Mouse (Mus musculus) heart, adult 11 months (tissue): ENCODE data around the gene Emc4.

Experiments
- DNase-seq: peaks from one replicate; pipeline ENCODE4 v3.0.0; 2022

Gene Emc4

DNA sequence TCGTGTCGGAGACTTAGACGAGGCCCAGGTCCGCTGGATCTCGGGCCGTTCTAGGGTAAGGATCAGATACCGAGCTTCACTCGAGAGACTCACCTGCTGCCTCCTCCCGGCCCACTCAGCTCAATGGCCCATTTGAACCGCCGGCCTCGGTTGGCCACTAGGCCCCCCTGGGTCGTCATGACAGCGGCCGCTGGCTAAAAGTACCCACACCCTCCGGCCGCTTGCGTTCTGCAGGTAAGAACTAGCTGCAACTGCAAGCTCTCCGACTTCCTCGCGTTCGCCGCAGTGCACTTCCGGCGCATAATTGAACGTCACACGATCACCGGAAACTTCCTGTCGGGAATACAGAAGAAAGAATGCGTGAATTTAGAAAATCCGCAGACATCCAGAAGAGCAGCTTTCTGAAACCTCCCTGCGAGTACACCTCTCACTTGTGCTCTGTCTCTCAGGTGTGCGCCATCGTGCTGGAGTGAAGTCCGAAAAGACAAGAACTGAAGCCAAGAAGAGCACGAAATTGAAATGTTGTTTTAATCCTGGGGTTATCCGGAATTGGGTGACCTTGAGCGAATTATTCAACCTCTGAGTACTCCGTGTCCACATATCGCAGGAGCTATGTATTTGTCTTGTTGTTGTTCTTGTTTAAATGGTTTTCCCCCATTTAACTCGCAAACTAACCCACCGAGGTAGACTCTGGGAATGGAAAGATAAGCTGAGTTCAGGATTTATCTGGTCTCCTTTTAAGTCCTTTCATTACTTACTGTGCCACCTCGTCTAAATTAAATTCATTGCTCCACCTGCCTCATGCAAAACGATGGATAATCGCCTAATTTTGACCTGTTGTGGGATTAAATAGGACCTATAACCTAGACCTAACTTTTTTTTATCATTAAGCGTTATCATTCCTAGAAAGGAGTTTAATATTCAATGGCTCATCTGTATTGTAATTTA lies at the start of gene Emc4:
TSS of gene Emc4 (minus strand) at position 302 of the 948 bp plus-strand sequence.
- peak; percentile 98 for DNase-seq

DNA sequence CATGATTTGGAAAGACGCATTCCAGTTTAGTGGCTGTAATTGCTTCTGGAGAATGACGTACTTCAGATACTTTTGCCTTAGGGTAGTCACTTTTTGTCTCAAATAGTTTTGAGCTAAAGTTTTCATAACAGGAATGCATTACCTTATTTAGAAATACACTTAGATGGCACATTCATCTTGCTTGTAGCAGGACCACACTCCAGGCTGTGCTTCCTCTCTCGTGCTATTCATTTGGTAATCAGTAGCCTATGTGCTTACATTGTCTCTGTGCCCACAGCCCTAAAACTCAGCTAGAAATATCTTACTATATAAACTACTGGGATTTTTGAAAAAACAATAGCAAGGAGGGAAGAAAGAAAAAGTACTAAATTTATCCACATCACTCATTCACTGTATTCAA lies 39.2 kb upstream of the Emc4 start:
- DNase-seq: peak; percentile 7

DNA sequence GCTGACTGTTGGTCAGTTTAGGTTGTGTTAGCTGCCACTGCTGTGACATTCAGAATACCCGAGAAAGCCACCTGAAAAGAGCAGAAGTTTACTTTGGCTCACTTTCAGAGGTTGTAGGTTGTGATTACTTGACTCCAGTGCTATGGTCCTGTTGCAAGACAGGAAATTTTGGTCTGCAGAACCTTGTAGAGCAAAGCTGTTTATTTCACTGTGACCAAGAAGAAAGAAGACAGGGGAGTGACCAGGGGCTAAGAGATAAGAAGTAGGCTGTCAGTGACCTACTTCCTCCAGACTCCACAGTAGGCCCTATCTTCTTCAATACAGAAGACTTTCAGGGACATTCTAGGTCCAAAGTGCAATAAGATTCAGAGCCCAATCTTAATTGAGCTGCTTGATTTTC lies 28.8 kb upstream of the Emc4 start:
- peak; percentile 61 for DNase-seq

DNA sequence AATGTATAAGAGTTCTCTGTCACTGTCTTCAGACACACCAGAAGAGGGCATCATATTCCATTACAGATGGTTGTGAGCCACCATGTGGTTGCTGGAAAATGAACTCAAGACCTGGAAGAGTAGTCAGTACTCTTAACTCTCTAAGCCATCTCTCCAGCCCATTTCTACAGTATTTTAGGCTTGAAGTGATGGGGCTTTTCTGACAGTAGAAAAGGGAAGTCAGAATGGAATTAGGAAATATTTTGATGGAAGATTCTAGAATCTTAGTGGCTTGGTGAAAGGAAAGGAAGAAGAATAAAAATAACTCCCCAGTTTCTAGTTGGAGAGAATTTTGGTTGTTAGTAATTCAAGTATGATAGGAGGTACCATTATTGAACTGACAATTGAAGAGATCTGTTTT lies 26.1 kb upstream of the Emc4 start:
- DNase-seq: no peak

DNA sequence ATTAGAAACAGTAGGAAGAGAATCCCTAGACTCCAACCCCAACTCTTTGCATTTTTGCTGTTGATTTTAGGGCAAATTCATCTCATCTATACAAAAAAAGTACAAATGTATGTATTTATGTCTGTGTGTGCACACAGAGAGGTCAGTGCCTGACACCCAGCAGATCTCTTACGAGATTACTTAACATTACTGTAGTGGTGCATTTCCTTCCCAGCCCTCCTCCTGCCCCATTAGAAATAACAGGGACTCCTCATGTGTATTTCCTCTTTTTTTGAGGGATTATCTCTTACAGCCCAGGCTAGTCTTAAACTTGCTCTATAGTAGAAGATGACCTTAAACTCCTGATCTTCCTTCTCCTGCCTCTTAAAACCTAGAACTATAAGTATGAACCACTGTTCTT lies 24.9 kb upstream of the Emc4 start:
- DNase-seq: peak; percentile 25

DNA sequence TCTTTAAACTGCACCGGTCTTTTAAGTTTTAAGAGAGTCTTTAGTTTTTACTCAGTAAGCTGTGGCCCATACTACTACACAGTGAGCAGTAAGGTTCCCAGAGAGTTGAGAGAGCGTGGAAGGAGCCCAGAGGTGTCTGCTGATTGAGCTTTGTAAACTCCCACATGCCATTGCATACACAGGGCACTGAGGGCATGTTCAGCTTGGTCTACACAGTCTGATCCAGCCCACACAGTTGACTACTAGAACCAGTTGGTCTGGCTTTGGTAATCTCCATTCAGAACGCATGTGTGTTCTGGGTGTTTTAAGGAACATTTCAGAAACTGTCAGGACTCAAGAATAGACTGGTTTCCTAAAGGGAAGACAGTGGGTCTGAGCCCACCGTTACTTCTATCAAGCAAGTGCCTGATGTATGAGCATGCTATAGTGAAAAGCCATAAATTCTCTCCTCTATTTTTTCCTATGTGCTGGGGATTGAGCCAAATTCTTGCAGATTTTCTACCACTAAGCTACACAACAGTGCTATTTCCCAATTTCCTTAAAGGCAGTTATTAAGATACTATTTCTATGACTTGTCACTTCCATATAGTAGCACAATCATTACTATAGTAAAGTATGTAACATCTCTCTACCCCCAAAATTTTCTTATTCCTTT lies 23.6 kb upstream of the Emc4 start:
- DNase-seq: peak; percentile 55

DNA sequence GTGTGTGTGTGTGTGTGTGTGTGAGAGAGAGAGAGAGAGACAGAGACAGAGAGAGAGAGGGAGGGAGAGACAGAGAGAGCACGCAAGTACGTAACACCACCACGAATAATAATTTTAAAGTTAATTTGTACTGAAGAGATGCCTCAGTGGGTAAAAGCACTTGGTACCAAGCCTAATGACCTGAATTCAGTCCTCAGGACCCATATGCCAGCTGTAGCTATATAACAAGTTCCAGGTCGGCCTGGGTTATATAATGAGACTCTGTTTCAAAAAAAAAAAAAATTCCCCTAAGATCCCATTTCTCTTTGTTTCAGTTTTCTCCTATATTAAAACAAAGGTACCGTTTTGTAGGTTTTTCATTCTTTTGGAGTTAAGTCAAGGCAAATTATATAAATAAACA lies 23.0 kb upstream of the Emc4 start:
- DNase-seq: peak; percentile 6

DNA sequence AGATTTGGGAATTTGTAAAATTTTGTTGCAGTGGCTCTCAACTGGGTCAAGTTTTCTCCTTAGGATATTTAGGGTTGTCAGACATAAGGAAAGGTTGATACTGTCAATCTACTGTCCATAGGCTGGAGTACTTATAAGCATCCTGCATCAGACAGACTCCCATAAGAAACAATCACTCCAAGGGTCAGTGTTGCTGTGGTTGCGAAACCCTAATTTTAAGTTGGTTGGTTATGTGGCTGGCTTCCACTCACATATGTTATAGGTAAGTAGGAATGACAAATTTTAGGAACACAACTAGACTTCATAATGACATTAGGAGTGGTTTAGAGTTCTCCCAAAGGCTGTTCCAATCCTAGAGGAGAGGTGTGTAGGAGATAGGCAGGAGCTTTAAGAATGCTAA lies 13.4 kb upstream of the Emc4 start:
- peak; percentile 22 for DNase-seq

DNA sequence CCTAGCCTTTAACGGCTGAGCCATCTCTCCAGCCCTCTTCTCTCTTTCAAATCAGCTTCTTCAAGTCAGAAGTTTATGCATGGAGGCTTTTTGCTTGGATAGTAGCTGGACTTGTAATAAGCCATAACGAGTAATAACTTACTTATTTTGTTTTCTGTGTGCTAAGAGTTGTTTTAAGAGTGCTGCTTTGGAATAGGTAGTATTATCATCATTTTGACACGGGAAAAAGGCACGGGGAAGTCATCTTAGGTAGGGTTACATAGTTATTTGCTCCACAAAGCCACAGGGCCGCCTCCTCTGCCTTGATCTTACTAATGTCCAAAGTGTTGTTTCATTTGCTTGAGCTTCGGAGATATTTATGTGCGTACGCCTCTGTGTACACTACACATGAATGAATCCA lies 12.3 kb upstream of the Emc4 start:
- DNase-seq: no peak

DNA sequence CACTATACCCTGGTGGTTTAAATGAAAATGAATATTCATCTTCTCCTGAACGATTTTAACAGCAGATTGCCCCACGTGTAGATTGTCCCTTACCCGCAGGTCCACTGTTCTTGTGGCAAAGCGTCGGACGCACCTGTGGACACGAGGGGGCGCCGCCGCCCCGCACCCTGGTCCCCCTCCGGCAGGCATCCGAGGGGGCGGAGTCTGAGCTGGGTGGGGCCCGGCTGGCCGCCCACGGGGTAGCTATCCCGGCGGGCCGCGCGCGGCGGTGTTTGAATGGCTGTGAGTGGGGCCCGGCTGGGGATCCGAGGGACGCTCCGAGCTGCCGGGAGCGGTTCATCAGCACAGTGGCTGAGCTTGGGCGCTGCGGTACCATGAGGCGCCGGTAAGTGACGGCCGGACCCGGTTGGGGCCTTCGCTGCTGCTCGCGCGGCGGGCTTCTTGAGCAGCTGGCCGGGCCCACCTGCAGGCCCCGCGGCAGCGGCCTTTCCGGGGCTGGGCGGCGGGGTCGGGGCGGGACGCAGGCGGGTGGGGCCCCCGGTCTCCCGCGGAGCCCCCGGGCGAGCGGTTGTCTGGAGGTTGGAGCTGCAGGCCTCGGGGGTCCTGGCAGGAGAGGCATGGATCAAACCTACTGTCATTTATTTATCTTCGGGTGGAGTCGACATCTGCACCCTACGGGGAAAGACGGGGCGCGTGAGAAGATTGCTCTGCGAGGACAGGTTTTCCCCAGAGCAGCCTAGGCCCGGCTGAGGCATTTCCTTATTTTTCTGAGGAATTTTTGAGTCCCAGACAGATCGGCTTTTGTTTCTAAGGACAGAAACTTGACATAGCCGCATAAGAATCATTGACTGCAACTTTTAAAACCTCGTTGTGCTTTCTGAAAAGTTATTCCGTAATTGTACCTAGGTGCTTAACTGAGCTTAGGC lies 11.4 kb upstream of the Emc4 start, which contains the start of gene Katnbl1:
TSS of gene Katnbl1 (plus strand) at position 239 of the 926 bp plus-strand sequence.
- peak; percentile 100 for DNase-seq

DNA sequence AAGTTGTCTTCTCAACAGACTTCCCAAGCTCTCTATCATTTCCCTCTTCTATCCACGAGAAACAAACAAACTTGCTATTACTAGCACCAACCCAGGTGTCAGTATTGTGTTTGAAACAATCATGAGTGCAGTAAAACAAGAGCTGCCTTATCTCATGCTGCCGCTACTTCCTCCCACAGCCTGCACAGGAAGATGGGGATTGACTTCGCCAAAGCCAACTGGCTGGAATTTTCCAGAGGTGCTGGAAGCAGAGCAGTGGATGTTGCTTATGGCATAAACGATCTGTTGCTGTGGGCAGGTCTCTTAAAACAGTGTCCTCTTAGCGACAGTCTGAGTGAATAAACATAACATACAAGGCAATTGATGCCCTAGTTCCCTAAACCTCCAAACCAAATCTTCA lies 6.8 kb upstream of the Emc4 start:
- peak; percentile 97 for DNase-seq

DNA sequence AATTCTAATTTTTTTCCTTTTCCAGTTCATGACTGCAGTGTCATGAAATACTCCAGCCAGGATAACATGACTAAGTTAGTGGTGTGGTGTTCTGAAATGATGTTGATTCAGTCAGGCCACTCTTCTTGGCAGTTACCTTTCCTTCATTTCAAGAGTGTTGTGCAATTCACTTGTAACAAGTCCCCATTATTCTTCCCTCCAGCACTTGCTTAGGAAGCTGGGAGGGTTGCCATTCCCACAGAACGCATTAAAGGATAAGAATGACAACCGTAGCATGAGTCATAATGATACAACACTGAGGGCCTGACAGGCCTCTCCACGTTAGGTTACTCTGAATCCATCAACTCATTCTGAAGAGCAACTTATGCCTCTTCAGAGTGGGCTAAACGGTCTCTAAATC lies 5.3 kb upstream of the Emc4 start:
- peak; percentile 95 for DNase-seq

DNA sequence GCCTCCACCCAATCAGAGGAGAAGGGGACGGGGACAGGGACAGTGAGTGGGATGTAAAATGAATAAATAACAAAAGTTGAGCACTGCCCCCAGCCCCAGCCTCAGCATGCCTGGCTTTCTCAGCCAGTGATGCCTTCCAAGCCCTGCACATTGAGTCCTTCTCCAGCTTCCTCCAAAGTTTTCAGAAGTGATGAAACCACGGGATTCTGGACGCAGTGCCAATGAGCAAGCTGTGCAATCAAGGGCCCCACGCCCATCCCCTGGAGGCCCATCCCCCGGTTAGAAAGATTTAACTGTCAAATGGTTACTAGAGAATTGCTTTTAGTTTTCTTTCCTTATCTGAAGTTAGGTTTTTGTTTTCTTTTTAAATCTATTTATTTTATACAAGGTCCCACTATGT lies 2.1 kb upstream of the Emc4 start:
- peak; percentile 97 for DNase-seq

DNA sequence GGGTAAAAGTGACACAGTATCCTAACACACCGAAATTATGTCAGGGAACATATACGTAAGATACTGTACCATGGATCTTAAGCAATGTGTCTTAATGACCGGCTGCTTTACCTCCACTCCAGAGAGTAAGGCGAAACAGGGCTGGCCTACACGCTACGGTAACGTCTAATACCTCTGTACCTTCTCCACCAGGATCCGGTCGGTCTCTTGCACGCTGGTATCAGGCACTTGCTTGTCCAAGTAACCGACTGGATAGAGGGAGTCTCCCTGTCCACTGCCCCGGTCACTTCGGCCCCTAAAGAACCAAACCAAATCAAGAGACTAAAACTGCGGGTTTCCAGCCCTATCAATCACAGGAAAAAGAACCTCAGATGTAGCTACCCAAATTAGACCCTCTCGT lies 605 bp downstream of the Emc4 start:
- DNase-seq: peak; percentile 90

DNA sequence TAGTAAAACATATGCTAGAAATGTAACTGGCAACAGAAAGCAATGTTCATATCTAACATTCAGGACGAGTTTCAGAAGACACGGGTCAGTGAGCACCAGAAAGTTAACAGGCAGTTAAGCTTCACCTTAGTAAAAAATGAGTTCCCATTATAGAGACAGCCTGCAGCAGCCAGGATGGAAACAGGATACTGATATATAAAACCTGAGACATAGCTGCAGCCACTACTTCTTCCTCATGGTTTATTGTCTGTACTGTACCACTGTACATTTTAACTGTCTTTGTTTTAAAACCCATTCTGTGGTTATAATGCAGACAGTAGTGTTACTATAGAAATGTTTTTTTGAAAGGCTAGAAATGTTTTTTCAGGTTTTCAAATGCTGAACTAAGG lies 7.1 kb downstream of the Emc4 start:
- no peak for DNase-seq

DNA sequence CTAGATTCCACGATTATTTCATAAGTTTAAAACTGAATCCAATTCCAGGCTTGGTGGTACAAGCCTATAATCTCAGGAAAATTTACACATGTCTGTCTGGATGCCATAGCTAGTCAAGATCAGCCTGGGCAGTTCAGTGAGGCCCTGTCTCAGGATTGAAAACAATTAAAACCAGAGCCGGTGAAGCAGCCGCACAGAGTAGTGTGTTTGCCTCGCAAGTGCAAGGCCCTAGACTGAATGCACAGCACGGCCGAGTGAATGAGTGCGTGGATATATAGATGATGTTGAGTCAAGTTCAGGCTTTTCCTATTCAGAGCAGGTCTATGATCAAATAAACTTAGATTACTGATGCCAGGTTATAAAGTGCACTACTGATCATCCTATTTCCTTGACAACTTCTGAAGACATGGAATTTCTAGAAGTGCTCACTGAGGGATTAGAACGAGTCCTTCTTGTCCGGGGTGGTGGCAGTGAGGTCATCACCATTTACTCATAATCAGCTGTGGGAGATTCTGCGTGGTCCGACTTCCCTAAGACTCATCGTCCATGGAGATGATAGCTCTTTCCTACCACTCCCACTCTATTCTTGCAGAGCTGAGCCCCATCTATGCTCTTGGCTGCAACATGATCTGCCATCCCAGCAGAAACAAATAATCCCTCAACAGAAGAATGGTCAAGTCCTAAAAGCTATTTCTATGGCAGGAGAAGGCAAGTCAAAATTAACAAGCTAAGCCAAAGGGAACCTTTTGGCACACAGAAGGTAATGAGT lies 7.6 kb downstream of the Emc4 start:
- peak; percentile 75 for DNase-seq

DNA sequence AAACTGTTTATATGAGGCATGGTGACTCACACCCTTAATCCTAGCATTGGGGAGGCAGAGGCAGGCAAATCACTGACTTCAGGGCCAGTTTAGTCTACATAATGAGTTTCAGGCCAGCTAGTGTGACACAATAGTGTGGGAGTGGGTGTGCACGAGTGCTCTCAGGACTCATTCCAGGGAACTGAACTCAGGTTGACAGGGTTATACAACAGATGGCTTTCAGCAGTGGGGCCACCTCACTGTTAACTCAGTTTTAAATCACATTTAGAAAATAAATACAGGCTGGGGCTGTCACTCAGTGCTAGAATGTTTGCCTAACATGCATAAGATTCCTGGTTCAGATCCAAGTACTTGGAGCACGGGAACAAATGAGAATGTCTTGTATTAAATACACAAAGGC lies 8.2 kb downstream of the Emc4 start:
- peak; percentile 41 for DNase-seq

DNA sequence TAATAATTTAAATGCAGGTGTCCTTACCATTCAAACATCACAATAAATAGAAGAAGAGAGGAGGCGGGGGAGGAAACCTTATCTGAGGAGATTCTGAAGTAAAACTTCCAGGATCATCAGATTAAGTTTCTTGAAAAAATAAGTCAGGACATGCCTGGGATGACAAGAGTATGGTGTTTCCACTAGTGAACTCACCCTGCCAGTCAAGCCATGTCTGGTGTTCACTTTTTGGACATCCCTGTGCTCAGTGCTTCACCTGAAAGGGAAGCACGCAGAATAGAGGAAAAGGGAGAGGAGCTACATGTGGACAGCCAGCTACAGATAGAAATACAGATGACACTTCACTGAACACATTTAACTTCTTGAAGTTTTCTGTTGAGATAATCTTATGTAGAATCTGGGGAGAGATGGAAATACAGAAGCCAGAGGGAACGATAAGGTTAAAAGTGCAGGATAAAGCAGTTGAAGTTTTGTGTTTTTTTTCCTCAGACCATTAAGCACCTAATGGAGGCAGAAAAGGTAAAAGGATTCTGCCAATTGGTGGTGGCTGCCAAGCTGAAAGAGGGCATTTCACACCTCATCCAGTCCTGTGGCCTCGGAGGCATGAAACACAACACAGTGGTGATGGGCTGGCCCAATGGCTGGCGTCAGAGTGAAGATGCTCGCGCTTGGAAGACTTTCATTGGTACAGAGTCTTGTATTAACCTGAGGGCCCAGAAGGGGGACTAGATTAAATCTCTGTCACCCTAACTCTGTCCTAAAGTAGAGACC lies 14.0 kb downstream of the Emc4 start:
- DNase-seq: peak; percentile 68

DNA sequence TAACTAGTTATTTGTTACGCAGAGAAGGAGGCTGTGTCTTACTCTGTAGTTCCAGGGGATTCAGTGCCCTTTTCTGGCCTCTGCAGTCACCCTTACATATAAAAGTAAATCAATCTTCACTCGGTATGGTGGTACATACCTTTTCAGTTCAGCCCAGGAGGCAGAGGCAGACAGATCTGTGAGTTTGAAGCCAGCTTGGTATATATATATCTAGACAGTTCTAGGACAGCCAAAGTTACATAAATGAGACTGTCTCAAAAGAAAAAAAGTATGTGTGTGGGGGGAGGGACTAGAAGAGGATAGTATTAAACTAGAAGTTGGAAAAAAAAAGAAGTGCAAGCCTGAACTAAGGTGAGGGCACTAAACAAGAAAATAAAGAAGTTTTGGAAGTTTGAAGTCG lies 19.6 kb downstream of the Emc4 start:
- DNase-seq: peak; percentile 61

DNA sequence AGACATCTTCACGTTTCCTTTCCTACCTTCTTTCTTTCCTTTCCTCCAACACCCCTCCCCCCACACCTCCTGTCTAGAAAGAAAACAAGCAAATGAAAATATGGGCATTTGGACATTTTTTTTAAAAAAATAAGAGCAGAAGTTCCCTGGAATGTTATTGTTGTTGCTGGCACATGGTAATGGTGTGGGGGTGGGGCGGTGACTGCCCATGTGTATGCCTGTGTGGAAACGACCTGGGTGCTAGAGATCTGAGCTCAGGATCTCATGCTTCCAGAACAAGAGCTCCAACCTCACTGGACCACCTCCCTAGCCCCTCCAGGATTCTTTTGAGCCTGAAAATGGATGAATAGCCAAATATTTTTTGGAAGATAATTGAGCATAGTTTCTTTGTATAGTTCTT lies 26.7 kb downstream of the Emc4 start:
- DNase-seq: peak; percentile 72

DNA sequence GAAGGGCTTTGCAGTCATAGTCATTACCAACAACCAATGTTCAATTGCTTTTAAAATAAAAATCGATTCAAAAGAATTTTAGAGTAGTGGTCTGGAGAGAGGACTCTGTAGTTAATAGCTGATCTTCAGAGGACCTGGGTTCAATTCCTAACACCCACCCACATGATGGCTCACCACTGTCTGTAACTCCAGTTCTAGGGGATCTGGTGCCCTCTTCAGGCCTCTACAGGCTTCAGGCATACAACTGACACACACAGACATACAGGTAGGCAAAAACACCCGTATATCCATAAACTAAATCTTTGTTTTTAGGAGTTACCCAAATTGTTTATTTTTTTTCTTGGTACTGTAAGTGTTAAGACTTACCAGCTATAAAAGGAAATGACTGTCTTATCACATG lies 28.1 kb downstream of the Emc4 start:
- DNase-seq: peak; percentile 54

DNA sequence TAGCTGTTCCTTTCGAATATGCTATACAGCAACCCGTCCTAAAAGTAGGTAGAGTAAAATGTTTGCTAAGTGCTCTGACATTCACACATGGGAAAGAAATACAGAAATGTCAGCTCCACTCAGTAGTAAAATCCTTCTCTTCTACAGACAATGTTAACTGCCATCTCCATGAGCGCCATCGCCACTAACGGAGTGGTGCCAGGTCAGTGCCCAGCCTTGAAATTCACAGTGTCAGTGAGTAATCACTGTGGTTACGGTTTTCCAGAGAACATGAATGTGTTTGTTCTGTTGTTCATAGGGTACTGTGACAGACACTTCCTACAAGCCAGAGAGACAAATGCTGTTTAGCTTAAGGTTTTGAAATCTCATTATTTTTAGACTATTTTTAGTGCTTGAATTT lies 30.6 kb downstream of the Emc4 start:
- DNase-seq: peak; percentile 6
